Mouse (Mus musculus): ENCODE results near the gene Tcte2. TPM values are rescaled to one million over a fixed set of nuclear protein-coding genes. Genes with fewer than 3 reads are reported as not detected.

Gene Tcte2
- polyA plus RNA-seq, 1 experiment from 2014 or later = 6.8 TPM

DNA sequence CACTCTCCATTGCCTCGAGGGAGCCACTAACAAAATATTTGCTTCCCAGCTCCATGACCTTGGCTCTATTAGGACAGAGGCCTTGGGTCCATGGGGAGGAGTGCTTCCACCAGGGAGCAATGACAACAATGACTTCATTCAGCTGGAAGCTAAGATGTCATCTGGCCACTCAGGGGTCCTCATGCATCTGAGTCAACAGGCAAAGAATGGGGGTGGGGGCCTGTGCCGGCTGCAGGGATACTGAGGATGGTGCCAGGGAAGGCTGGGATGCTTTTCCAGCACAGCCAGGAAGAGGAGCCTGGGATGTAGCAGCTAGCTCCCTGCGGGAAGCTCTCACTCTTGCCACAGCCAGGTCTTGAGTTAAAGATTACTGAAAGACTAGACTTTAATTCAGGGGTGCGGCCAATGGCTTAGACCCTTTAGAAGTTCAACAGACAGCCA lies 56.1 kb downstream of the Tcte2 start:
- 27% methylated on average over 4 of the region's 4 CpGs for WGBS
- H3K4me3 ChIP-seq (ENCODE audit: low read depth, low read length) = no peak overlapping the region
- ATAC-seq (ENCODE audit: insufficient read depth, low FRiP score, low TSS enrichment) (no peak), DNase-seq (ENCODE audit: low spot score) (no peak)
- H3K27ac ChIP-seq (ENCODE audit: low read depth, low read length) = no peak overlapping the region
- H3K9me3 ChIP-seq (ENCODE audit: control insufficient read depth, low read length) = no peaks in the 10 kb centered on the region; the same call in 1 of the 2 replicates
- no peaks in the 10 kb centered on the region for H3K27me3 ChIP-seq (ENCODE audit: control insufficient read depth, insufficient read depth, low read length)
- H3K4me1 ChIP-seq (ENCODE audit: control insufficient read depth, insufficient read depth, low read length) = peaks cover 9% of the 10 kb centered on the region
- H3K4me2 ChIP-seq (ENCODE audit: low read depth) = no peak overlapping the region
- no peaks in the 10 kb centered on the region for H3K36me3 ChIP-seq (ENCODE audit: control insufficient read depth, insufficient read depth, low read length)
- no peak overlapping the region for H3K9ac ChIP-seq (ENCODE audit: low read length)

GRCm38 (mm10) chr17:13703611-13704320 lies 57.9 kb downstream of the Tcte2 start:
- Histone ChIP-seq H3K27ac (ENCODE audit: low read depth, low read length) (no peak overlapping the region), H3K27me3 (ENCODE audit: control insufficient read depth, insufficient read depth, low read length) (no peaks in the 10 kb centered on the region), H3K4me3 (ENCODE audit: low read depth, low read length) (no peak overlapping the region), H3K4me2 (ENCODE audit: low read depth) (no peak overlapping the region), H3K4me1 (ENCODE audit: control insufficient read depth, insufficient read depth, low read length) (peaks cover 14% of the 10 kb centered on the region), H3K9me3 (ENCODE audit: control insufficient read depth, low read length) (no peaks in the 10 kb centered on the region; the same call in 1 of the 2 replicates), H3K9ac (ENCODE audit: low read length) (no peak overlapping the region), H3K36me3 (ENCODE audit: control insufficient read depth, insufficient read depth, low read length) (no peaks in the 10 kb centered on the region)
- WGBS = 43% methylated on average over 9 of the region's 9 CpGs
- ATAC-seq (ENCODE audit: insufficient read depth, low FRiP score, low TSS enrichment) (no peak), DNase-seq (ENCODE audit: low spot score) (no peak)

GRCm38 (mm10) chr17:13700131-13701016 lies 61.3 kb downstream of the Tcte2 start:
- Histone ChIP-seq H3K27me3 (ENCODE audit: control insufficient read depth, insufficient read depth, low read length) (no peaks in the 10 kb centered on the region), H3K36me3 (ENCODE audit: control insufficient read depth, insufficient read depth, low read length) (no peaks in the 10 kb centered on the region), H3K27ac (ENCODE audit: low read depth, low read length) (peak overlapping the region; percentile 58), H3K9me3 (ENCODE audit: control insufficient read depth, low read length) (no peaks in the 10 kb centered on the region; the same call in 1 of the 2 replicates), H3K4me3 (ENCODE audit: low read depth, low read length) (no peak overlapping the region), H3K9ac (ENCODE audit: low read length) (no peak overlapping the region), H3K4me1 (ENCODE audit: control insufficient read depth, insufficient read depth, low read length) (peaks cover 14% of the 10 kb centered on the region), H3K4me2 (ENCODE audit: low read depth) (no peak overlapping the region)
- WGBS = 9% methylated on average over 4 of the region's 4 CpGs
- DNase-seq (ENCODE audit: low spot score) = peak; percentile 70
- peak; percentile 80 for ATAC-seq (ENCODE audit: insufficient read depth, low FRiP score, low TSS enrichment)

DNA sequence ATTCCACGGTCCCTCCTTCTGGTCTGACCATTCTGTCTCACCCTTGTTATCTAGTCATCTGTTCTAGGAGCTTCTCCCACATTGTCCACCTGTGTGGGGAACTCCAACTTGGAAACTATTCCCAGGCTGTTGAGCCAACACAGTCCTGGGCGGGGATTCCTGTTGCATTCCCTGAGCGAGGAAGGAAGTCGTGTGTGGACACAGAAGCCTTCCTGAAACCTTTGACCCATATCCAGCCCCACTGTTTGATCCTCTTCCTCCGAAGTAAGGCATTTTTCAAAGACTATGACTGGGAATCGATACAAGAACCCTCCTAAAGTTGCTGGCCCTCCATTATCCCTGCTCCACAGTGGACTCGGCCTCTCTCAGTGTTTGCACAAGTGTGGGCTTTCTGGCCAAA lies 61.9 kb downstream of the Tcte2 start:
- 59% methylated on average over 7 of the region's 7 CpGs for WGBS
- no peaks in the 10 kb centered on the region for H3K36me3 ChIP-seq (ENCODE audit: control insufficient read depth, insufficient read depth, low read length)
- peaks cover 14% of the 10 kb centered on the region for H3K4me1 ChIP-seq (ENCODE audit: control insufficient read depth, insufficient read depth, low read length)
- 0 out of 2 replicates have a peak, but pooled peaks have one; percentile 13 for ATAC-seq (ENCODE audit: insufficient read depth, low FRiP score, low TSS enrichment)
- no peaks in the 10 kb centered on the region for H3K27me3 ChIP-seq (ENCODE audit: control insufficient read depth, insufficient read depth, low read length)
- no peak overlapping the region for H3K4me3 ChIP-seq (ENCODE audit: low read depth, low read length)
- no peak for DNase-seq (ENCODE audit: low spot score)
- no peaks in the 10 kb centered on the region; the same call in 1 of the 2 replicates for H3K9me3 ChIP-seq (ENCODE audit: control insufficient read depth, low read length)
- peak overlapping the region; percentile 54 for H3K27ac ChIP-seq (ENCODE audit: low read depth, low read length)
- no peak overlapping the region for H3K4me2 ChIP-seq (ENCODE audit: low read depth)
- H3K9ac ChIP-seq (ENCODE audit: low read length) = no peak overlapping the region

DNA sequence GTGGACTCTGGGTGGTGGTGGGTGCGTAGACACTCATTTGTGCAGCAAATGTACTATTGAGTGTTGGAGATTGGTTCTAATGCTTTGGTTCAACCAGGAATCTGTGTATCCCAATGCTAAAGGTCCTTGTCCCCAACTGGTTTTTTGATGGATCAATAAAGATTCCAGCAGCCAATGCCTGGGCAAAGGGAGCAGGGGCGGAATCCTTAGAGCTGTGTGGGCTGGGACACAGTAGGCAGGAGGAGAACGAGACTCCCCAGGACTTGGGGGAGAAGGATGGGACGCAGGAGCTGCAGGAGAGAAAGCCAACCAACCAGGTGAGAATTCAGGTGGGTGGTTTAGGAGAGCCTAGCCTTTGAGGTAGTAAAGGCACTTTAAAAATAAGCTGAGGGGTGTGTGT lies 63.4 kb downstream of the Tcte2 start:
- DNase-seq (ENCODE audit: low spot score) (no peak), ATAC-seq (ENCODE audit: insufficient read depth, low FRiP score, low TSS enrichment) (no peak)
- no peak overlapping the region for H3K27ac ChIP-seq (ENCODE audit: low read depth, low read length)
- no peaks in the 10 kb centered on the region for H3K27me3 ChIP-seq (ENCODE audit: control insufficient read depth, insufficient read depth, low read length)
- H3K4me3 ChIP-seq (ENCODE audit: low read depth, low read length) = no peak overlapping the region
- H3K9ac ChIP-seq (ENCODE audit: low read length) = no peak overlapping the region
- peaks cover 10% of the 10 kb centered on the region for H3K4me1 ChIP-seq (ENCODE audit: control insufficient read depth, insufficient read depth, low read length)
- H3K36me3 ChIP-seq (ENCODE audit: control insufficient read depth, insufficient read depth, low read length) = no peaks in the 10 kb centered on the region
- H3K9me3 ChIP-seq (ENCODE audit: control insufficient read depth, low read length) = no peaks in the 10 kb centered on the region
- no peak overlapping the region for H3K4me2 ChIP-seq (ENCODE audit: low read depth)
- WGBS = 93% methylated on average over 4 of the region's 4 CpGs

GRCm38 (mm10) chr17:13697646-13698045 lies 64.0 kb downstream of the Tcte2 start:
- no peak for ATAC-seq (ENCODE audit: insufficient read depth, low FRiP score, low TSS enrichment)
- Histone ChIP-seq H3K4me2 (ENCODE audit: low read depth) (no peak overlapping the region), H3K27me3 (ENCODE audit: control insufficient read depth, insufficient read depth, low read length) (no peaks in the 10 kb centered on the region), H3K27ac (ENCODE audit: low read depth, low read length) (no peak overlapping the region), H3K9ac (ENCODE audit: low read length) (no peak overlapping the region), H3K4me1 (ENCODE audit: control insufficient read depth, insufficient read depth, low read length) (peaks cover 10% of the 10 kb centered on the region), H3K4me3 (ENCODE audit: low read depth, low read length) (no peak overlapping the region), H3K9me3 (ENCODE audit: control insufficient read depth, low read length) (no peaks in the 10 kb centered on the region), H3K36me3 (ENCODE audit: control insufficient read depth, insufficient read depth, low read length) (no peaks in the 10 kb centered on the region)
- 97% methylated on average over 2 of the region's 2 CpGs for WGBS
- DNase-seq (ENCODE audit: low spot score) = no peak

DNA sequence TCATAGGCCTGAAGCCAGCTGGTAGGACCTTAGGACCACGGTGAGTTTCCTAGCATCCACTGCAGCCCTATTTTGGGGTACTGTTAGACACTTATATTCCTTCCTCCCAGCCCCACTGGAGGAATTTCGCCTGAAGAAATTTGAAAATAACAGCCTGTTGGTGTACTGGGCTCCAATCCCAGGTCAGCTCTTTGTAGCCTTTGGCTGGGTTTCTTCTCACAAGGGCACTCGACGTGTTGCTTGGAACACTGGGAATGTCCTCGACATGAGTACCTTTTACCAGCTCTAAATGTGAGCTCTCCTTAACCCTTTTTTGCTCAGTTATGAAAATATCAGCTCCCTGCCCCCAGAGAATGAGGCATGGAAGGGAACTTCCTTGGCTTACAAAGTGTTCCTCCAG lies 65.7 kb downstream of the Tcte2 start:
- no peak overlapping the region for H3K9ac ChIP-seq (ENCODE audit: low read length)
- H3K9me3 ChIP-seq (ENCODE audit: control insufficient read depth, low read length) = no peaks in the 10 kb centered on the region
- ATAC-seq (ENCODE audit: insufficient read depth, low FRiP score, low TSS enrichment) = no peak
- no peak for DNase-seq (ENCODE audit: low spot score)
- 91% methylated on average over 5 of the region's 5 CpGs for WGBS
- H3K4me2 ChIP-seq (ENCODE audit: low read depth) = no peak overlapping the region
- no peaks in the 10 kb centered on the region for H3K27me3 ChIP-seq (ENCODE audit: control insufficient read depth, insufficient read depth, low read length)
- H3K36me3 ChIP-seq (ENCODE audit: control insufficient read depth, insufficient read depth, low read length) = no peaks in the 10 kb centered on the region
- H3K4me1 ChIP-seq (ENCODE audit: control insufficient read depth, insufficient read depth, low read length) = peaks cover 9% of the 10 kb centered on the region
- no peak overlapping the region for H3K4me3 ChIP-seq (ENCODE audit: low read depth, low read length)
- H3K27ac ChIP-seq (ENCODE audit: low read depth, low read length) = no peak overlapping the region

DNA sequence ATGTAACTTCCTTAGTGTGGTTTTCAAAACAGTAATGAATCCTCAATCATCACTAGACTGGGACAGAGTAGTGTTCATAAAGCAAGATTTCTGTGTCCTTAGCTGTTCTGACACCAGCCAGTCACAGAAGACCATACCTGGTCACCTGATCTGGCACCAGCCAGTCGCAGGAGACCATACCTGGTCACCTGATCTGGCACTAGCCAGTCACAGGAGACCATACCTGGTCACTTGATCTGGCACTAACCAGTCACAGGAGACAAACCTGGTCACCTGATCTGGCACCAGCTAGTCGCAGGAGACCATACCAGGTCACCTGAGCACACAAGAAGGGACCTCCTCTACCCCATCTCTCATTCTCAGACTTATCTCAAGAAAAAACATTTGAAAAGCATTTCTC lies 66.4 kb downstream of the Tcte2 start:
- no peak overlapping the region for H3K27ac ChIP-seq (ENCODE audit: low read depth, low read length)
- ATAC-seq (ENCODE audit: insufficient read depth, low FRiP score, low TSS enrichment) (no peak), DNase-seq (ENCODE audit: low spot score) (no peak)
- H3K9ac ChIP-seq (ENCODE audit: low read length) = no peak overlapping the region
- no peak overlapping the region for H3K4me2 ChIP-seq (ENCODE audit: low read depth)
- H3K27me3 ChIP-seq (ENCODE audit: control insufficient read depth, insufficient read depth, low read length) = no peaks in the 10 kb centered on the region
- H3K36me3 ChIP-seq (ENCODE audit: control insufficient read depth, insufficient read depth, low read length) = no peaks in the 10 kb centered on the region
- H3K9me3 ChIP-seq (ENCODE audit: control insufficient read depth, low read length) = no peaks in the 10 kb centered on the region
- H3K4me1 ChIP-seq (ENCODE audit: control insufficient read depth, insufficient read depth, low read length) = peaks cover 4% of the 10 kb centered on the region; the same call in 1 of the 2 replicates
- 98% methylated on average over 2 of the region's 2 CpGs for WGBS
- H3K4me3 ChIP-seq (ENCODE audit: low read depth, low read length) = no peak overlapping the region
